Mouse (Mus musculus): ENCODE results near the gene Znhit3. TPM values are rescaled to one million over a fixed set of nuclear protein-coding genes. Genes with fewer than 3 reads are reported as not detected.

Znhit3 gene
- total and polyA plus RNA-seq, 2 experiments from 2014 or later = 44.4 to 89.3 TPM

DNA sequence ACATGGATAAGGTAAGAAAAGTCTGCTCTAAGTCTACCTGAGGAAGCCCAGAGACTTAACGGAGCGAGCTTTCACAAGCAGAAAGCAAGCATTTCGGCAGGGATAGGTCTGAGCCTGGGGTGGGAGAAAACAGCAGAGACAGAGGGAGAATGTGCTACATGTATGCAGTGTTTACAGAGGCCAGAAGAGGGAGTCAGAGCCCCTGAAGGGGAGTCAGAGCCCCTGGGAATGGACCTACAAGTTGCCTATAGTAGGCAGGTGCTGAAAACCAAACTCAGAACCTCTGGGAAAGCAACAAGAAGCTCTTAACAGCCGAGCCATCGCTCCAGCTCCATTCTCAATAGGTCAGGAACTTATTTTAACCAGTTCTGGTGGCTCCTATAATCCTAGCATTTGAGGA lies 1.5 kb downstream of the Znhit3 start:
- Histone ChIP-seq H3K9ac (replicated peaks; ENCODE audit: low read length) (no peak overlapping the region), H3K27ac (no peak overlapping the region), H3K9me3 (ENCODE audit: low read length) (no peaks in the 10 kb centered on the region), H3K4me1 (ENCODE audit: insufficient read depth, low read length) (no peaks in the 10 kb centered on the region), H3K4me2 (ENCODE audit: low read depth, low read length) (no peak overlapping the region), H3K27me3 (ENCODE audit: insufficient read depth, low read length) (peaks cover 1% of the 10 kb centered on the region; the same call in 1 of the 2 replicates), H3K4me3 (ENCODE audit: low read length) (no peak overlapping the region), H3K36me3 (ENCODE audit: insufficient read depth, low read length) (peaks cover 31% of the 10 kb centered on the region)
- TF ChIP-seq CTCF (IDR thresholded peaks at IDR 0.05; ENCODE audit: low read depth) = peak; percentile 26; the same call in 1 of the 2 replicates
- no peak for ATAC-seq
- DNase-seq (ENCODE audit: low spot score) = no peak
- 82% methylated on average over 5 of the region's 5 CpGs for WGBS

GRCm38 (mm10) chr11:84910411-84910810 lies 5.8 kb downstream of the Znhit3 start:
- Histone ChIP-seq H3K4me2 (ENCODE audit: low read depth, low read length) (no peak overlapping the region), H3K9me3 (ENCODE audit: low read length) (no peaks in the 10 kb centered on the region), H3K4me3 (ENCODE audit: low read length) (no peak overlapping the region), H3K27me3 (ENCODE audit: insufficient read depth, low read length) (no peaks in the 10 kb centered on the region), H3K9ac (replicated peaks; ENCODE audit: low read length) (no peak overlapping the region), H3K36me3 (ENCODE audit: insufficient read depth, low read length) (peaks cover 65% of the 10 kb centered on the region), H3K27ac (no peak overlapping the region), H3K4me1 (ENCODE audit: insufficient read depth, low read length) (no peaks in the 10 kb centered on the region)
- 45% methylated on average over 4 of the region's 4 CpGs for WGBS
- no peak for ATAC-seq
- TF ChIP-seq CTCF (IDR thresholded peaks at IDR 0.05; ENCODE audit: low read depth) = no peak
- no peak for DNase-seq (ENCODE audit: low spot score)

DNA sequence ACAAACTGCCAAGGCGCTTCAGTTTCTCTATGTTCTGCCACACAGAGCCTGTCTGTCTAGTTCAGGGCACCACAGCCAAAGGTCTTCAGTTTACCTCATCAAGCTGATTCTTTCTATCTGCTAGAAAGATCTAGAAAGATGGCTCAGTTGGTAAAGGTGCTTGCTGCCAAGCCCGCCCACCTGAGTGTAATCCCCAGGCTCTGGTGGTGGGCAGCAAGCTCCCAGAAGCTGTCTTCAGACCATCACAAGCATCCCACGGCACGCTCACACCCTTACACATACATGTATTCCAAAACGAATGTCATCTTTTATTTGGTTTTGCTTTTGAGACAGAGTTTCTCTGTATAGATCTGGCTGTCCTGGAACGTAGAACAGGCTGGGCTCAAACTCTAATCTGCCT lies 7.7 kb downstream of the Znhit3 start:
- Histone ChIP-seq H3K36me3 (ENCODE audit: insufficient read depth, low read length) (peaks cover 72% of the 10 kb centered on the region), H3K27me3 (ENCODE audit: insufficient read depth, low read length) (no peaks in the 10 kb centered on the region), H3K4me1 (ENCODE audit: insufficient read depth, low read length) (no peaks in the 10 kb centered on the region), H3K4me2 (ENCODE audit: low read depth, low read length) (no peak overlapping the region), H3K9ac (replicated peaks; ENCODE audit: low read length) (no peak overlapping the region), H3K4me3 (ENCODE audit: low read length) (no peak overlapping the region), H3K9me3 (ENCODE audit: low read length) (no peaks in the 10 kb centered on the region), H3K27ac (no peak overlapping the region)
- no peak for DNase-seq (ENCODE audit: low spot score)
- TF ChIP-seq CTCF (IDR thresholded peaks at IDR 0.05; ENCODE audit: low read depth) = no peak
- no peak for ATAC-seq
- WGBS = 93% methylated on average over 6 of the region's 6 CpGs

DNA sequence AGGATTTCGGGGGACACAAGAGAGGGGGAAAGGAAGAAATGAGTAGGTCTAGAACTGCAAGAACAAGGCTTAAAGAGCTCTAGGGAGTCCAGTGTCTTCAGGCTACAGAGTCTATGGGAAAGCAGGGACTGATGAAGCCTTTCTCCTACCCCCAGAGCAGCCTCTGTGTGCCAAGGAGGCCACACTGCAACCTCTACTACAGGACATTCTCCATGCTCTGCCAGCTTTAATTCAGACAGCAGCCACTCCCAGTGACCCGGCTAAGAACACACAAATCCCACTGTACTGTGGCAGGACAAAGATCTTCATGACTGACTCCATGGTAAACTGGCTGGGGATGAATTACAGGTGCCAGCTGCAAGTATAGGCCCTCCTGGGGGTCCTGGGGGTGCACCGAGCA lies 9.1 kb downstream of the Znhit3 start:
- ATAC-seq = no peak
- TF ChIP-seq CTCF (IDR thresholded peaks at IDR 0.05; ENCODE audit: low read depth) = no peak

GRCm38 (mm10) chr11:84904597-84905144 lies 11.5 kb downstream of the Znhit3 start:
- H3K36me3 ChIP-seq (ENCODE audit: insufficient read depth, low read length) = peaks cover 74% of the 10 kb centered on the region
- no peak overlapping the region for H3K9ac ChIP-seq (replicated peaks; ENCODE audit: low read length)
- H3K4me3 ChIP-seq (ENCODE audit: low read length) = no peak overlapping the region
- no peaks in the 10 kb centered on the region for H3K9me3 ChIP-seq (ENCODE audit: low read length)
- no peak for TF ChIP-seq CTCF (IDR thresholded peaks at IDR 0.05; ENCODE audit: low read depth)
- H3K4me2 ChIP-seq (ENCODE audit: low read depth, low read length) = no peak overlapping the region
- H3K27me3 ChIP-seq (ENCODE audit: insufficient read depth, low read length) = no peaks in the 10 kb centered on the region
- WGBS = 85% methylated on average over 9 of the region's 9 CpGs
- no peak overlapping the region for H3K27ac ChIP-seq
- ATAC-seq (no peak), DNase-seq (ENCODE audit: low spot score) (no peak)
- H3K4me1 ChIP-seq (ENCODE audit: insufficient read depth, low read length) = no peaks in the 10 kb centered on the region

More for the DNA sequence above, 9.1 kb downstream of the Znhit3 start:
- H3K9me3 ChIP-seq (ENCODE audit: low read length) = no peaks in the 10 kb centered on the region
- H3K36me3 ChIP-seq (ENCODE audit: insufficient read depth, low read length) = peaks cover 72% of the 10 kb centered on the region
- H3K4me3 ChIP-seq (ENCODE audit: low read length) = no peak overlapping the region
- no peak overlapping the region for H3K4me2 ChIP-seq (ENCODE audit: low read depth, low read length)
- H3K27me3 ChIP-seq (ENCODE audit: insufficient read depth, low read length) = no peaks in the 10 kb centered on the region
- H3K9ac ChIP-seq (replicated peaks; ENCODE audit: low read length) = no peak overlapping the region
- no peak for DNase-seq (ENCODE audit: low spot score)
- H3K27ac ChIP-seq = no peak overlapping the region
- no peaks in the 10 kb centered on the region for H3K4me1 ChIP-seq (ENCODE audit: insufficient read depth, low read length)
- WGBS = 77% methylated on average over 3 of the region's 3 CpGs

DNA sequence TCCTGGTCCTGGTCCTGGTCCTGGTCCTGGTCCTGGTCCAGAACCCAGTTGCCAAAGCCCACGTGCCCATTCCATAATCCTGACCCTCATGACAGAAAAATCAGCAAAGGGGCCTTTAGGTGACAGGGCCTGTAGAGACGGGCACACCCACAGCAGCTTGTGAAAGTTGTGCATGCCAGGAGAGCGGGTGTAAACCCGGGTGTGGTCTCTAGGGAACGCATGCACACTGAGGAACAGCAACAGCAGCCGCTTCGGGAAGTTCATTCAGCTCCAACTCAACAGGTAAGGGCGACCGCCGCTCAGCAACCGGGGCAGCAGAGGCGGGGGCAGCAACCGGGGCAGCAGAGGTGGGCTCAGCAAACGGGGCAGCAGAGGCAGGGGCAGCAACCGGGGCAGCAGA lies 23.1 kb downstream of the Znhit3 start:
- Histone ChIP-seq H3K36me3 (ENCODE audit: insufficient read depth, low read length) (peaks cover 53% of the 10 kb centered on the region), H3K4me3 (ENCODE audit: low read length) (no peak overlapping the region), H3K4me2 (ENCODE audit: low read depth, low read length) (no peak overlapping the region), H3K4me1 (ENCODE audit: insufficient read depth, low read length) (no peaks in the 10 kb centered on the region), H3K27ac (no peak overlapping the region), H3K27me3 (ENCODE audit: insufficient read depth, low read length) (no peaks in the 10 kb centered on the region), H3K9me3 (ENCODE audit: low read length) (no peaks in the 10 kb centered on the region), H3K9ac (replicated peaks; ENCODE audit: low read length) (no peak overlapping the region)
- DNase-seq (ENCODE audit: low spot score) (no peak), ATAC-seq (no peak)
- 92% methylated on average over 15 of the region's 15 CpGs for WGBS
- no peak for TF ChIP-seq CTCF (IDR thresholded peaks at IDR 0.05; ENCODE audit: low read depth)

- Histone ChIP-seq H3K27me3 (ENCODE audit: insufficient read depth, low read length) (no peaks in the 10 kb centered on the region), H3K9ac (replicated peaks; ENCODE audit: low read length) (no peak overlapping the region), H3K9me3 (ENCODE audit: low read length) (no peaks in the 10 kb centered on the region), H3K4me2 (ENCODE audit: low read depth, low read length) (no peak overlapping the region), H3K4me3 (ENCODE audit: low read length) (no peak overlapping the region), H3K27ac (no peak overlapping the region), H3K4me1 (ENCODE audit: insufficient read depth, low read length) (no peaks in the 10 kb centered on the region), H3K36me3 (ENCODE audit: insufficient read depth, low read length) (peaks cover 51% of the 10 kb centered on the region)
- no peak for DNase-seq (ENCODE audit: low spot score)
- no peak for TF ChIP-seq CTCF (IDR thresholded peaks at IDR 0.05; ENCODE audit: low read depth)
- WGBS = 94% methylated on average over 7 of the region's 7 CpGs
- no peak for ATAC-seq
These were observed 24.5 kb downstream of the Znhit3 start for GRCm38 (mm10) chr11:84891705-84892104.
